Mouse (Mus musculus): ENCODE measurements around the gene Tmem8b.

DNA sequence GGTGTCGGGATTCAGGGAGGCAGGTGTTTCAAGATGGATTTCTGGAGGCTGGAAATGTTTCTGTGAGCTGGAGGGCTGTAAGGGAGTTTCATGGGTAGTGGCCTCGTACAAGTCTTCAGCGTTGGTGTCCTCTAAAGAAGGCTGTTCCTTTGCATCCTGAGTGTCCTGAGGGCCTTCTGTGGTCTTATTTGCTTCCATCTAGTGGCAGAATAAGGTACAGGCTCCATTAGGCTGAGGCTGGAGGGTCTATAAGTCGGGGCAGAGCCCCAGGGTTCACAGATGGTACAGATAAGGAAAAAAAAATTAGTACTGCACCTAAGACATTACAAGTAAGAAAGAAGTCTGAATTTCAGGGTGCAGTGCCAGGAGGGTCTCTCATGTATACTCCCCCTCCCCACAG, 2.4 kb upstream of the Tmem8b start:
- TF ChIP-seq POLR2A (IDR thresholded peaks at IDR 0.05; ENCODE audit: low read depth, low read length) (no peak), CTCF (conservative IDR thresholded peaks at IDR 0.05; ENCODE audit: insufficient read depth, insufficient read length, low read depth, low read length) (peak; percentile 49)

Data from kidney, adult 2 months (tissue).